Mouse (Mus musculus) CH12.LX (cell line): ENCODE measurements around the gene Phf3.

Source experiments
- KAT2A ChIP-seq: IDR thresholded peaks from 2 replicates; pipeline ENCODE4 v1.6.1; 2012; ENCODE audit warnings: low read length, improper control_type of control experiment, inconsistent platforms; ENCODE audit not compliant: insufficient replicate concordance
- POLR2AphosphoS2 ChIP-seq: IDR thresholded peaks from 2 replicates; pipeline ENCODE4 v1.6.1; 2011; ENCODE audit warnings: low read depth, low read length, improper control_type of control experiment
- SIN3A ChIP-seq: IDR thresholded peaks from 2 replicates; pipeline ENCODE4 v1.6.1; 2012; ENCODE audit warnings: low read length, improper control_type of control experiment, inconsistent platforms
- SMC3 ChIP-seq: IDR thresholded peaks from 2 replicates; pipeline ENCODE4 v1.6.1; 2011; ENCODE audit warnings: low read depth, low read length, improper control_type of control experiment

GRCm38 (mm10) chr1:30819414-30819813, 54.3 kb downstream of the Phf3 start:
- TF ChIP-seq SMC3, result no peak
- TF ChIP-seq POLR2AphosphoS2, result no peak
- TF ChIP-seq KAT2A, result no peak
- TF ChIP-seq SIN3A, result no peak
